Comparison of ENCODE assay signal across 17 mouse cellular contexts in the genomic region with DNA sequence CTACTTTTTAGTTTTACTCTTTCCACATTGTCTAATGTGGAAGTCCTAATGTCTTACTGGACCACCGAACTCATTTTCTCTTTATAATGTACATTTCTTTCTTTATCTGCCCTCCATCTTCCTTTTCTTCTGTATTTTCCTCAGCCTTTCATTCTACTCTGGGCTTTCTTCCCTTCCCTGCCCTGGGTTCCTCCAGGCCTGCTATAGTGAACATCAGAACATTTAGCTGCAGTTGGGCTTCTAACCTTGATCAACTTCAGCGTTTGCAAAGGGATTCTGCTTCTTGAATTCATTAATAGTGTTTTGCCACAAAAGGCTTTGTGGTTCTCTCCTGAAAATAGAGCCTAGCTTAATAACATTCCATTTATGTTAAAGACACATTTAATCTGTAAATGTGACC.
DNase-seq lines count a peak whose midpoint lies in the region; ATAC-seq lines count a peak whose summit lies in the region.
"Had no signal": no experiment of that assay in that cellular context is flagged by ENCODE, and none has a peak within 500 bp of the region (broad histone marks: within the 10 kb centered on the region; RNA-seq: fewer than 3 reads in every experiment).

No protein-coding gene starts in this region.

- DNase-seq in forebrain, embryonic 10.5 days (ENCODE audit: extremely low spot score, low spot score), result no peak
- DNase-seq in forebrain, embryonic 14.5 days (ENCODE audit: low spot score), result no peak
- DNase-seq in midbrain, embryonic 14.5 days, result no peak
- DNase-seq in layer of hippocampus, postnatal 14 days (ENCODE audit: low spot score in 2 of 2), result no peak
- DNase-seq in B cell, adult 2 months, result no peak
- DNase-seq: adrenal gland, postnatal 14 days; kidney, postnatal 25 days; lung, postnatal 36 days had no signal

- H3K36me3 ChIP-seq in forebrain, embryonic 10.5 days (replicated peaks), result no peaks in the 10 kb centered on the region
- no peaks in the 10 kb centered on the region for H3K36me3 ChIP-seq in forebrain, embryonic 14.5 days (ENCODE audit: control insufficient read depth, insufficient read depth, low read length)
- no peaks in the 10 kb centered on the region for H3K36me3 ChIP-seq in forebrain, embryonic 15.5 days
- H3K36me3 ChIP-seq in hindbrain, embryonic 15.5 days, result no peaks in the 10 kb centered on the region
- no peaks in the 10 kb centered on the region for H3K36me3 ChIP-seq in midbrain, embryonic 14.5 days (ENCODE audit: control insufficient read depth, insufficient read depth, low read length)
- H3K36me3 ChIP-seq in heart, embryonic 11.5 days (ENCODE audit: control insufficient read depth, insufficient read depth, low read length), result no peaks in the 10 kb centered on the region
- H3K36me3 ChIP-seq: embryonic facial prominence, embryonic 12.5 days; limb, embryonic 15.5 days; lung, embryonic 15.5 days had no signal

- H3K4me3 ChIP-seq in forebrain, embryonic 10.5 days, result no peak overlapping the region
- no peak overlapping the region for H3K4me3 ChIP-seq in forebrain, embryonic 14.5 days (ENCODE audit: low read depth, low read length)
- H3K4me3 ChIP-seq in forebrain, embryonic 15.5 days, result no peak overlapping the region
- no peak overlapping the region for H3K4me3 ChIP-seq in hindbrain, embryonic 15.5 days
- H3K4me3 ChIP-seq in midbrain, embryonic 14.5 days (replicated peaks; ENCODE audit: low read depth, low read length), result no peak overlapping the region
- H3K4me3 ChIP-seq in heart, embryonic 11.5 days (ENCODE audit: low read depth, low read length), result no peak overlapping the region
- H3K4me3 ChIP-seq: embryonic facial prominence, embryonic 12.5 days; limb, embryonic 15.5 days; lung, embryonic 15.5 days; megakaryocyte, embryonic 14.5 days had no signal

- 51% methylated on average over 2 of the region's 2 CpGs for WGBS in forebrain, embryonic 10.5 days
- 29% methylated on average over 2 of the region's 2 CpGs for WGBS in forebrain, embryonic 14.5 days
- 25% methylated on average over 2 of the region's 2 CpGs for WGBS in forebrain, embryonic 15.5 days
- 47% methylated on average over 2 of the region's 2 CpGs for WGBS in hindbrain, embryonic 15.5 days
- 47% methylated on average over 2 of the region's 2 CpGs for WGBS in midbrain, embryonic 14.5 days
- WGBS in heart, embryonic 11.5 days (ENCODE audit: insufficient replicate concordance), result 64% methylated on average over 2 of the region's 2 CpGs

- H3K27me3 ChIP-seq in forebrain, embryonic 10.5 days (ENCODE audit: poor library complexity, severe bottlenecking), result no peaks in the 10 kb centered on the region
- no peaks in the 10 kb centered on the region for H3K27me3 ChIP-seq in forebrain, embryonic 14.5 days (replicated peaks; ENCODE audit: control insufficient read depth, insufficient read depth, low read length)
- no peaks in the 10 kb centered on the region for H3K27me3 ChIP-seq in forebrain, embryonic 15.5 days
- H3K27me3 ChIP-seq in hindbrain, embryonic 15.5 days, result no peaks in the 10 kb centered on the region
- H3K27me3 ChIP-seq in midbrain, embryonic 14.5 days (ENCODE audit: control insufficient read depth, insufficient read depth, low read length), result no peaks in the 10 kb centered on the region
- no peaks in the 10 kb centered on the region for H3K27me3 ChIP-seq in heart, embryonic 11.5 days (ENCODE audit: control insufficient read depth, insufficient read depth, low read length)
- H3K27me3 ChIP-seq: embryonic facial prominence, embryonic 12.5 days; limb, embryonic 15.5 days; lung, embryonic 15.5 days; megakaryocyte, embryonic 14.5 days had no signal

- peak overlapping the region; percentile 54; the same call in 1 of the 2 replicates for H3K27ac ChIP-seq in forebrain, embryonic 10.5 days
- no peak overlapping the region for H3K27ac ChIP-seq in forebrain, embryonic 14.5 days (ENCODE audit: low read depth, low read length)
- peak overlapping the region; percentile 58; the same call in 1 of the 2 replicates for H3K27ac ChIP-seq in forebrain, embryonic 15.5 days (replicated peaks)
- H3K27ac ChIP-seq in hindbrain, embryonic 15.5 days (replicated peaks), result peak overlapping the region; percentile 77
- peak overlapping the region; percentile 79 for H3K27ac ChIP-seq in midbrain, embryonic 14.5 days (replicated peaks; ENCODE audit: low read depth, low read length)
- H3K27ac ChIP-seq in heart, embryonic 11.5 days (ENCODE audit: low read depth, low read length), result no peak overlapping the region
- H3K27ac ChIP-seq: embryonic facial prominence, embryonic 12.5 days; limb, embryonic 15.5 days; liver, embryonic 14.5 days; lung, embryonic 15.5 days had no signal

- H3K4me1 ChIP-seq in forebrain, embryonic 10.5 days, result peaks cover 61% of the 10 kb centered on the region
- peaks cover 31% of the 10 kb centered on the region; the same call in 1 of the 2 replicates for H3K4me1 ChIP-seq in forebrain, embryonic 14.5 days (ENCODE audit: control insufficient read depth, insufficient read depth, low read length)
- H3K4me1 ChIP-seq in forebrain, embryonic 15.5 days, result peaks cover 27% of the 10 kb centered on the region
- H3K4me1 ChIP-seq in hindbrain, embryonic 15.5 days (replicated peaks), result no peaks in the 10 kb centered on the region
- H3K4me1 ChIP-seq in midbrain, embryonic 14.5 days (ENCODE audit: control insufficient read depth, insufficient read depth, low read length), result peaks cover 36% of the 10 kb centered on the region
- no peaks in the 10 kb centered on the region for H3K4me1 ChIP-seq in heart, embryonic 11.5 days (ENCODE audit: control insufficient read depth, insufficient read depth, low read length)
- H3K4me1 ChIP-seq: embryonic facial prominence, embryonic 12.5 days; limb, embryonic 15.5 days; lung, embryonic 15.5 days; megakaryocyte, embryonic 14.5 days had no signal

- ATAC-seq in forebrain, embryonic 14.5 days, result no peak
- ATAC-seq in forebrain, embryonic 15.5 days (replicated peaks), result no peak
- ATAC-seq in hindbrain, embryonic 15.5 days (ENCODE audit: low FRiP score, low read depth), result no peak
- no peak for ATAC-seq in midbrain, embryonic 14.5 days (ENCODE audit: low FRiP score, low TSS enrichment)
- no peak for ATAC-seq in heart, embryonic 11.5 days (replicated peaks; ENCODE audit: insufficient number of reproducible peaks, low FRiP score, low TSS enrichment)
- ATAC-seq: intestine, postnatal 0 days had no signal

- H3K9me3 ChIP-seq in forebrain, embryonic 10.5 days, result no peaks in the 10 kb centered on the region
- no peaks in the 10 kb centered on the region for H3K9me3 ChIP-seq in forebrain, embryonic 14.5 days (replicated peaks; ENCODE audit: control insufficient read depth, low read length)
- no peaks in the 10 kb centered on the region for H3K9me3 ChIP-seq in forebrain, embryonic 15.5 days
- no peaks in the 10 kb centered on the region for H3K9me3 ChIP-seq in hindbrain, embryonic 15.5 days
- no peaks in the 10 kb centered on the region for H3K9me3 ChIP-seq in midbrain, embryonic 14.5 days (ENCODE audit: control insufficient read depth, low read length)
- H3K9me3 ChIP-seq in heart, embryonic 11.5 days (replicated peaks; ENCODE audit: control insufficient read depth, low read length), result no peaks in the 10 kb centered on the region
- H3K9me3 ChIP-seq: embryonic facial prominence, embryonic 12.5 days; limb, embryonic 15.5 days; lung, embryonic 15.5 days; megakaryocyte, embryonic 14.5 days had no signal

- H3K9ac ChIP-seq in forebrain, embryonic 14.5 days (ENCODE audit: low read length), result no peak overlapping the region
- H3K9ac ChIP-seq in forebrain, embryonic 15.5 days (replicated peaks), result no peak overlapping the region
- no peak overlapping the region for H3K9ac ChIP-seq in hindbrain, embryonic 15.5 days
- no peak overlapping the region for H3K9ac ChIP-seq in midbrain, embryonic 14.5 days (replicated peaks; ENCODE audit: low read length)
- H3K9ac ChIP-seq in heart, embryonic 11.5 days (ENCODE audit: low read depth, low read length), result no peak overlapping the region
- H3K9ac ChIP-seq: embryonic facial prominence, embryonic 12.5 days; limb, embryonic 15.5 days; liver, embryonic 14.5 days; lung, embryonic 15.5 days had no signal

- no peak overlapping the region for H3K4me2 ChIP-seq in forebrain, embryonic 14.5 days (ENCODE audit: low read length)
- H3K4me2 ChIP-seq in forebrain, embryonic 15.5 days (replicated peaks), result no peak overlapping the region
- H3K4me2 ChIP-seq in hindbrain, embryonic 15.5 days, result no peak overlapping the region
- no peak overlapping the region for H3K4me2 ChIP-seq in midbrain, embryonic 14.5 days (ENCODE audit: low read length)
- H3K4me2 ChIP-seq in heart, embryonic 11.5 days, result no peak overlapping the region
- H3K4me2 ChIP-seq: embryonic facial prominence, embryonic 12.5 days; limb, embryonic 15.5 days; lung, embryonic 15.5 days had no signal

Comparison
In these comparisons a context has a peak if more than half of its experiments do, and no peak if none do; other contexts are left out.
1. H3K27ac ChIP-seq: peak in forebrain, embryonic 10.5 days (single experiment), forebrain, embryonic 15.5 days (single experiment), hindbrain, embryonic 15.5 days (single experiment) and midbrain, embryonic 14.5 days (single experiment); none in forebrain, embryonic 14.5 days (single experiment) and heart, embryonic 11.5 days (single experiment).